Mouse (Mus musculus) CH12.LX (cell line): ENCODE data around the gene Slc26a10. TPM values are rescaled to one million over a fixed set of nuclear protein-coding genes. Genes with fewer than 3 reads are reported as not detected.

Source experiments
- DNase-seq: peaks from one replicate; pipeline ENCODE4 v3.0.0-alpha.2; 2013; ENCODE audit errors: extremely low read depth
- H3K27ac ChIP-seq: 2 replicates; pipeline ENCODE4 v1.5.1; 2012; ENCODE audit warnings: low read depth, mild to moderate bottlenecking, control low read depth, moderate library complexity; ENCODE audit not compliant: insufficient read depth
- H3K27me3 ChIP-seq: replicated peaks from 2 replicates; pipeline ENCODE3; 2012; ENCODE audit warnings: inconsistent platforms
- H3K36me3 ChIP-seq, 2 experiments: replicated peaks in 1 of 2; 2 replicates each; pipeline versions ENCODE3 to v1.6.1; 2012; ENCODE audit warnings: inconsistent platforms in 1 of 2, low read length in 1 of 2, mild to moderate bottlenecking in 1 of 2, mixed read lengths in 1 of 2, moderate library complexity in 1 of 2; ENCODE audit not compliant: control insufficient read depth in 1 of 2, insufficient read depth in 1 of 2
- H3K4me1 ChIP-seq, 2 experiments: 2 replicates each; pipeline ENCODE4 v1.6.1; 2012; ENCODE audit warnings: inconsistent platforms in 1 of 2, moderate library complexity in 1 of 2; ENCODE audit not compliant: insufficient read depth in 2 of 2, control insufficient read depth in 1 of 2
- H3K4me2 ChIP-seq: 2 replicates; pipeline ENCODE4 v1.6.1; 2012; ENCODE audit warnings: low read depth, mild to moderate bottlenecking, control low read depth; ENCODE audit not compliant: poor library complexity, insufficient read depth, severe bottlenecking
- H3K4me3 ChIP-seq, 3 experiments: fragments of 150-350 bp in 1 of 3; sonication (generic) in 1 of 3; replicated peaks in 1 of 3; 2 replicates each; pipeline versions ENCODE3 to v1.5.1; 2011 to 2012; ENCODE audit warnings: low read depth in 2 of 3, low read length in 2 of 3, mild to moderate bottlenecking in 2 of 3, moderate library complexity in 2 of 3, control low read depth in 1 of 3, improper control_type of control experiment in 1 of 3, inconsistent platforms in 1 of 3, mixed read lengths in 1 of 3; ENCODE audit not compliant: poor library complexity in 1 of 3
- H3K79me2 ChIP-seq: replicated peaks from 2 replicates; pipeline ENCODE4 v1.6.1; 2012; ENCODE audit warnings: mild to moderate bottlenecking, moderate library complexity; ENCODE audit not compliant: control insufficient read depth, poor library complexity, insufficient read depth, severe bottlenecking; ENCODE audit errors: extremely low read depth
- H3K9ac ChIP-seq: 2 replicates; pipeline ENCODE4 v1.6.1; 2012; ENCODE audit warnings: low read depth, mild to moderate bottlenecking, control low read depth, moderate library complexity; ENCODE audit not compliant: insufficient read depth
- H3K9me3 ChIP-seq: replicated peaks from 2 replicates; pipeline ENCODE3; 2012; ENCODE audit warnings: low read length, inconsistent platforms, mixed read lengths
- BHLHE40 ChIP-seq: IDR thresholded peaks from 2 replicates; pipeline ENCODE4 v1.6.1; 2011; ENCODE audit warnings: mild to moderate bottlenecking, low read depth, low read length, improper control_type of control experiment
- CHD1 ChIP-seq: IDR thresholded peaks from 2 replicates; pipeline ENCODE4 v1.6.1; 2012; ENCODE audit warnings: low read depth, low read length, improper control_type of control experiment, inconsistent platforms
- CHD2 ChIP-seq: IDR thresholded peaks from 2 replicates; pipeline ENCODE4 v1.6.1; 2011; ENCODE audit warnings: low read length, improper control_type of control experiment
- CTCF ChIP-seq, 2 experiments: IDR thresholded peaks in 1 of 2; conservative IDR thresholded peaks in 1 of 2; 2 replicates each; pipeline ENCODE4 v1.5.1; 2011 to 2012; ENCODE audit warnings: low read depth in 2 of 2, low read length in 2 of 2, improper control_type of control experiment in 1 of 2, inconsistent platforms in 1 of 2, mild to moderate bottlenecking in 1 of 2, moderate library complexity in 1 of 2
- ELF1 ChIP-seq: IDR thresholded peaks from 2 replicates; pipeline ENCODE4 v1.6.1; 2014; ENCODE audit warnings: low read depth, mild to moderate bottlenecking, inconsistent platforms, low read length, improper control_type of control experiment
- EP300 ChIP-seq: IDR thresholded peaks from 2 replicates; pipeline ENCODE4 v1.6.1; 2011; ENCODE audit warnings: low read length, improper control_type of control experiment
- GABPA ChIP-seq: IDR thresholded peaks from 2 replicates; pipeline ENCODE4 v1.6.1; 2012; ENCODE audit warnings: low read depth, low read length, improper control_type of control experiment, inconsistent platforms; ENCODE audit not compliant: insufficient replicate concordance
- IRF4 ChIP-seq: IDR thresholded peaks from 2 replicates; pipeline ENCODE4 v1.6.1; 2014; ENCODE audit warnings: low read depth, mild to moderate bottlenecking, inconsistent platforms, low read length, improper control_type of control experiment
- JUND ChIP-seq: conservative IDR thresholded peaks from 2 replicates; pipeline ENCODE4 v1.6.1; 2011; ENCODE audit warnings: low read depth, low read length, improper control_type of control experiment
- MAFK ChIP-seq: IDR thresholded peaks from 2 replicates; pipeline ENCODE4 v1.6.1; 2011; ENCODE audit warnings: low read length, improper control_type of control experiment; ENCODE audit not compliant: insufficient replicate concordance
- MAZ ChIP-seq: IDR thresholded peaks from 2 replicates; pipeline ENCODE4 v1.6.1; 2012; ENCODE audit warnings: low read depth, mild to moderate bottlenecking, inconsistent platforms, low read length, improper control_type of control experiment, moderate library complexity
- MYC ChIP-seq: IDR thresholded peaks from 2 replicates; pipeline ENCODE4 v1.6.1; 2011; ENCODE audit warnings: low read depth, mild to moderate bottlenecking, improper control_type of control experiment, low read length
- NELFE ChIP-seq: IDR thresholded peaks from 2 replicates; pipeline ENCODE4 v1.6.1; 2011; ENCODE audit warnings: low read depth, low read length, improper control_type of control experiment
- NRF1 ChIP-seq: IDR thresholded peaks from 2 replicates; pipeline ENCODE4 v1.6.1; 2014; ENCODE audit warnings: low read depth, mild to moderate bottlenecking, inconsistent platforms, low read length, improper control_type of control experiment, moderate library complexity
- PAX5 ChIP-seq: IDR thresholded peaks from 2 replicates; pipeline ENCODE4 v1.6.1; 2012; ENCODE audit warnings: low read length, inconsistent platforms, mixed read lengths
- POLR2A ChIP-seq: IDR thresholded peaks from 2 replicates; pipeline ENCODE4 v1.6.1; 2011; ENCODE audit warnings: low read depth, mild to moderate bottlenecking, improper control_type of control experiment, low read length
- POLR2AphosphoS2 ChIP-seq: IDR thresholded peaks from 2 replicates; pipeline ENCODE4 v1.6.1; 2011; ENCODE audit warnings: low read depth, low read length, improper control_type of control experiment
- RAD21 ChIP-seq: IDR thresholded peaks from 2 replicates; pipeline ENCODE4 v1.6.1; 2011; ENCODE audit warnings: low read depth, mild to moderate bottlenecking, low read length, improper control_type of control experiment, moderate library complexity
- SIN3A ChIP-seq: IDR thresholded peaks from 2 replicates; pipeline ENCODE4 v1.6.1; 2012; ENCODE audit warnings: low read length, improper control_type of control experiment, inconsistent platforms
- TBP ChIP-seq: conservative IDR thresholded peaks from 2 replicates; pipeline ENCODE4 v1.6.1; 2011; ENCODE audit warnings: low read depth, low read length, improper control_type of control experiment
- USF2 ChIP-seq: conservative IDR thresholded peaks from 2 replicates; pipeline ENCODE4 v1.6.1; 2011; ENCODE audit warnings: low read depth, low read length, improper control_type of control experiment
- ZC3H11A ChIP-seq: IDR thresholded peaks from 2 replicates; pipeline ENCODE4 v1.6.1; 2012; ENCODE audit warnings: low read depth, mild to moderate bottlenecking, inconsistent platforms, low read length, improper control_type of control experiment
- ZMIZ1 ChIP-seq: IDR thresholded peaks from 2 replicates; pipeline ENCODE4 v1.6.1; 2012; ENCODE audit warnings: low read depth, mild to moderate bottlenecking, inconsistent platforms, low read length, improper control_type of control experiment
- ZNF384 ChIP-seq: IDR thresholded peaks from 2 replicates; pipeline ENCODE4 v1.6.1; 2012; ENCODE audit warnings: low read depth, low read length, improper control_type of control experiment, inconsistent platforms
- dilution Hi-C: fragments of 300-500 bp; cut with MboI; formaldehyde crosslinking; loops from 2 replicates; pipeline ENCODE4 v1.14.3; 2020; ENCODE audit warnings: low sequenced_read_pairs; ENCODE audit not compliant: extremely low pct_unique_long_range_greater_than_20kb, extremely low pct_ligation_motif_present
- in situ Hi-C: fragments of 300-500 bp; cut with MboI; formaldehyde crosslinking; loops from 3 replicates; pipeline ENCODE4 v1.14.3; 2019; ENCODE audit warnings: low sequenced_read_pairs, low pct_ligation_motif_present, low pct_unique_long_range_greater_than_20kb, mixed read lengths
- polyA plus RNA-seq: library from polyadenylated mRNA; unstranded; fragments of >175 nt; gene quantifications from 2 replicates; pipeline ENCODE4 v1.2.1, GENCODE M21; 2012; ENCODE audit warnings: low read depth; ENCODE audit not compliant: insufficient read length
- total RNA-seq, 2 experiments: library from RNA; depleted of rRNA; stranded (reverse); fragments of 300-350 nt in 1 of 2; fragments of >200 nt in 1 of 2; gene quantifications; 2 replicates each; pipeline ENCODE4 v1.2.3; 2012 to 2014

Gene Slc26a10
- total and polyA plus RNA-seq, 3 experiments = 0.05 to 1.7 (median 0.16) TPM

- no peaks in the 10 kb centered on the region for H3K36me3 ChIP-seq
- H3K4me3 ChIP-seq = no peak overlapping the region
- H3K27ac ChIP-seq = no peak overlapping the region
- TF ChIP-seq CHD2 (no peak), SIN3A (no peak)
- TF ChIP-seq, all 38 proteins: peak for 0
- in situ Hi-C loops (no loop called here), dilution Hi-C loops (no loop called here)
- Histone ChIP-seq H3K9ac (no peak overlapping the region), H3K27me3 (peaks cover 10% of the 10 kb centered on the region), H3K79me2 (no peaks in the 10 kb centered on the region), H3K9me3 (peaks cover 6% of the 10 kb centered on the region), H3K4me2 (no peak overlapping the region), H3K4me1 (peaks cover 3 to 16% of the 10 kb centered on the region in 2 experiments)
- DNase-seq = no peak
Observed at GRCm38 (mm10) chr10:127225213-127225612, 44.8 kb upstream of the Slc26a10 start.

DNA sequence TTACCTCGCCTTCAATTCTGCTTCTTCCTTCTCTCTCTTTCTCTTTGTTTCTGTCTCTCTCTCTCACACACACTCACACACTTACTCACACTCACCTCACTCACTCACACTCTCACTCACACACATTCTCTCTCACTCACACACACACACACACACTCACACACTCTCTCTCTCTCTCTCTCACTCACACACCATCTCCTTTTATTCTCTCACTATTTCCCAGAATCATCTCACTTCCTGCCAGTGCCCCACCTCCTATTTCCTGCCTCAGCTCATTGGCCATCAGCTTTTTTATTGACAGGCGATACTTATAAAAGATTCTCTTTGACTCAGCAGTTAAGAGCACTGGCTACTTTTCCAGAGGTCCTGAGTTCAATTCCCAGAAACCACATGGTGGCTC lies 37.9 kb upstream of the Slc26a10 start:
- no peak for TF ChIP-seq POLR2A
- TF ChIP-seq CHD1 = no peak
- TF ChIP-seq NRF1 = no peak
- no peak for TF ChIP-seq ELF1
- TF ChIP-seq CTCF (conservative IDR thresholded peaks at IDR 0.05 in 1 of 2, IDR thresholded peaks at IDR 0.05 in 1 of 2; ENCODE audit: low read depth in 2 of 2, low read length in 2 of 2) = no peak
- no peak for TF ChIP-seq IRF4
- no peak for TF ChIP-seq USF2
- TF ChIP-seq EP300 = no peak
- TF ChIP-seq TBP = no peak
- no peak for TF ChIP-seq SIN3A
- no peak for TF ChIP-seq MYC
- TF ChIP-seq NELFE = no peak
- TF ChIP-seq JUND = no peak
- TF ChIP-seq, all 38 proteins: peak for 0
- no peak overlapping the region for H3K4me2 ChIP-seq
- dilution Hi-C loops (no loop called here), in situ Hi-C loops (no loop called here)
- no peaks in the 10 kb centered on the region for H3K79me2 ChIP-seq
- H3K4me3 ChIP-seq = no peak overlapping the region
- no peak for DNase-seq
- no peaks in the 10 kb centered on the region for H3K27me3 ChIP-seq
- no peaks in the 10 kb centered on the region for H3K36me3 ChIP-seq
- H3K9ac ChIP-seq = no peak overlapping the region
- peaks cover 0 to 7% of the 10 kb centered on the region in 2 experiments; a peak in 1 of 4 replicates for H3K4me1 ChIP-seq
- H3K27ac ChIP-seq = no peak overlapping the region
- peaks cover 7% of the 10 kb centered on the region for H3K9me3 ChIP-seq

DNA sequence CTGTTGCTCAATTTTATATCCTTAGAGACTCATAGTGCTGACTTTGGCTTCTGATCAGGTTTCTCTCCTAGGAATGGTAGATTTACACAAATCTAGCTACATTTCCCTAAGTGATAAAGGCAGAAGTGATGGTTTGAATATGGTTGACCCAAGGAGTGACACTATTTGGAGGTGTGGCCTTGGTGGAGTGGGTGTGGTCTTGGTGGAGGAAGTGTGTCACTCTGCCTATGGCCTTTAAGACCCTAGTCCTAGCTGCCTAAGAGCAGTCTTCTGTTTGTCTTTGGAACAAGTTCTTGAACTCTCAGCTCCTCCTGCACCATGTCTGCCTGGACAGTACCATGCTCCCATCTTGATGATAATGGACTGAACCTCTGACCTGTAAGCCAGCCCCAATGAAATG lies 36.7 kb upstream of the Slc26a10 start:
- in situ Hi-C loops (no loop called here), dilution Hi-C loops (no loop called here)
- Histone ChIP-seq H3K27ac (no peak overlapping the region), H3K4me1 (peaks cover 0 to 5% of the 10 kb centered on the region in 2 experiments; a peak in 1 of 4 replicates), H3K36me3 (no peaks in the 10 kb centered on the region), H3K9ac (no peak overlapping the region), H3K27me3 (no peaks in the 10 kb centered on the region), H3K4me2 (no peak overlapping the region), H3K4me3 (no peak overlapping the region), H3K79me2 (no peaks in the 10 kb centered on the region), H3K9me3 (peaks cover 7% of the 10 kb centered on the region)
- TF ChIP-seq MAZ (no peak), POLR2AphosphoS2 (no peak), RAD21 (no peak), MAFK (no peak), BHLHE40 (no peak), MYC (no peak), PAX5 (no peak), ZMIZ1 (no peak), ZC3H11A (no peak), GABPA (no peak), ZNF384 (no peak), NRF1 (no peak), CHD2 (no peak), NELFE (no peak)
- no peak for DNase-seq
